Mouse (Mus musculus) kidney, postnatal 14 days (tissue): ENCODE results near the gene Gm11937.

ENCODE experiments used
- DNase-seq: peaks from one replicate; pipeline ENCODE4 v3.0.0; 2022; ENCODE audit warnings: mixed read lengths

The Gm11937 gene

DNA sequence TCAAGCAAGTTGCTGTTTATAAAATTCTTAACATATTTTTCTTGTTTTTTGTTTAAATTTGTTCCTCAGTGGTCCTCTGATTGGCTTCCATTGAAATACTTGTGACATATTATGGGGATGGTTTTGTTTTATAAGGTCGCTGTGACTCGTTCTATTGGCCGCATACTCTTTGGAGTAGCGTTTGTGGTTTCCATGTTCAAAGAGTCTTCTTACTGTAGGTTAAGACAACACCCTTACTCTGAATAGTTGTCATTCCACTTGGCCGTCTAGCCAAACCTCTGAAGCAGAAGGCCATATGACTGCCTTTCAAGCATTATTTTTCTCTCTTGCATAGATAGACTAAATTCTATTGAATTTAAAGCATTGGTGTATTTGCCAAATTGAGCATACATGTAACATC, 28.9 kb downstream of the Gm11937 start:
- no peak for DNase-seq

DNA sequence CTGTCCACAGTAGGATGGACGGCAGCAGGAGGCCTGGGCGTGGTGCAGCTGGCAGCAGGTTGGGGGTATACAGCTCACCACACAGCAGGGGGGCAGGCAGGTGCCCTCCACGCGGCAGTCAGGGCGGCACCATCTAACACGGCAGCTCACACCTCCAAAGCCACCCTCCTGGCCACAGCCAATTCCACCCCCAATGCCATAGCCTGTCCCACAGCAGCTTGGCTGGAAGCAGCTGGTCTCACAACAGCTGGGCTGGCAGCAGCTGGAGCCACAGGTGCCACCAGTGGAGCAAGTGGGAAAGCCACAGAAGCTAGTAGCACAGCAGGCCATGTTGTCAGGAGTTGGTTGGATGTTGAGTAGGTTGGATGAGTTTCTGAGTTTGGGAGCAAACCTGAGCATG, 29.4 kb downstream of the Gm11937 start, which contains the start of gene Krtap1-5:
Gene Krtap1-5 (minus strand): TSS at position 381 of the 400 bp plus-strand sequence.
- no peak for DNase-seq

DNA sequence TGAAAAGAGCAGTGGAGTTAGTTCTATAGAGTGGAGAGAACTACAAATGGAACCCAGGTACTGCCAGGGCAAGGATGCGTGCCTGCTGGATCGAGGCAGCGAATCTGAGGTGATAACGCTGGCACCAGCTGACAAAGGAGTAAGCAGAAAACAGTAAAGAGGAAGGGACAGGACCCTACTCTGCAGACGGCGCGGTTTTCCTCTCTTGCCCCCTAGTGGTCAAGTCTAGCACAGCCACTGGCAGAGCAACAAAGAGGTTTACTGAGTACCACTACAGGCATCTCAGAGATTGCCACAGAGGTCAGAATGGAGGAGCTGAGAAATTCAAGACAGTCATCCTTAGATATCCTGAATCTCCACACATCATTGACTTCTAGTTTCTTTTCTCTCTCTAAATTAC, 35.9 kb downstream of the Gm11937 start:
- peak; percentile 71 for DNase-seq

DNA sequence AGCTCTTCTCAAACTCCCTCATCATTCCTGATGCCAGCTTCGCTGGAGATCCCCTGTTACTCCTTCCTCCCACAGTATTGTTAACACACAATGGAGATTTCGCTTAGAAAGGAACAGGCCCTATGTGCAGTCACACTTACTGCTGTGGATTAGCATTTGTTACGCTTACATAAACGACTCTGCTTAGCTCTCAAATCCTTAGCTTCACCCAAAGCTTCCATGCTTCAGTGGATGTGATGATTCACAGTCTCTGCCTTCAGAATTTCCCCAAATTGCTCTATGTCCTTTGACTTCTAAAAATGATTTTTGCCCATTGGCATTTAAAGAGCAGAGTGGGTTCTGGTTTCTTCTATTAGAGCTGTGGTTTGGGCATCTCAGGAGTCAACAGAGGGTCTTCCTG, 36.8 kb downstream of the Gm11937 start:
- DNase-seq, result no peak

DNA sequence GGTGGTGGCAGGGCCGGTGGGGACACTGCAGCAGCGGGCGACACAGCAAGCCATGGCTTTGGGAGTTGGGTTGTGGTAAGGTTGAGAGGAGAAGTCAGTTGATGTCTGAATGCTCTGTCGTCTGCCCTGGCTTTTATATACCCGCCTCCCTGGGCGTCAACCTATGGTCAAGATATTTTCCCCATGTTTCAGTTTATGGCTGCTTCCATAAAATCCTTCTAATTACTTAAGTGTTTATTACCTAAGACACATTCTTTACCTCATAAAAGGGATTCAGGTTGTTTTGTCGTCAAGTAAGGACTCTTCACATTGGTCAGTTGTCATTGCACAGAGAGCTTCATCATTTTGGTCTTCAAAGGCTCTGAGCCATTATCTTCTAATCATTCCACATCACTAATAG, 43.5 kb downstream of the Gm11937 start, which contains the start of gene Krtap3-1:
Gene Krtap3-1 (minus strand): TSS at position 101 of the 400 bp plus-strand sequence.
- DNase-seq, result no peak

DNA sequence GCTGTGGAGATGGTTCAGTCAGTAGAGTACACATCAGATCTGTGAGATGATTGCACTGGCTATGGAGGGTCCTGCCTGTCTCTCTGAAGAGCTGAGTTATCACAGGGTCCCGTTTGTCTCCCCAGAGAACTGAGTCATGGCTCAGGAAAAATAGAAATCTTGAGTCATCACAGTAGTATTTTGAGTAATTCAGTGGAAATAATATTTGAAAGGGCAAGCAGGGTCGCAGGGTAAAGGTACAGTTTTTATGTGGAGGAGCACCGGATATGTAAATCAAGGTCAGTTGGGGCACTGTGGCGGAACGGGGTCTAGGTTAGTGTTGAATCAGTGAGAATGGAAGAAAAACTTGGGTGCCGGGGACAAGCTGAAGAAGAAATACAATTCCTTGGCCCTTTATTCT, 47.4 kb downstream of the Gm11937 start:
- DNase-seq, result no peak
